Mouse (Mus musculus): ENCODE data around the gene Lyrm7. TPM values are rescaled to one million over a fixed set of nuclear protein-coding genes. Genes with fewer than 3 reads are reported as not detected.
"Not testable (repeated sequence)": the region's sequence is repeated elsewhere in the genome, so short reads cannot be mapped to it uniquely, and the experiment has no call there.

Gene Lyrm7
- polyA plus RNA-seq, 1 experiment: 25.3 TPM

GRCm38 (mm10) chr11:54861471-54862420 is 1.0 kb upstream of the Lyrm7 start:
- H3K4me1 ChIP-seq (ENCODE audit: control insufficient read depth, insufficient read depth, low read length): peaks cover 4% of the 10 kb centered on the region; the same call in 1 of the 2 replicates
- no peak overlapping the region for H3K27ac ChIP-seq (ENCODE audit: control insufficient read depth, insufficient read depth, low read depth, low read length)
- H3K36me3 ChIP-seq (ENCODE audit: control insufficient read depth, insufficient read depth, low read length): no peaks in the 10 kb centered on the region
- TF ChIP-seq CTCF (IDR thresholded peaks at IDR 0.05; ENCODE audit: control insufficient read depth, insufficient read depth, insufficient replicate concordance, low read depth, low read length): no peak
- no peak for TF ChIP-seq POLR2A (IDR thresholded peaks at IDR 0.05; ENCODE audit: control insufficient read depth, low read depth, low read length)
- peak overlapping the region; percentile 44 for H3K4me3 ChIP-seq (ENCODE audit: control insufficient read depth, low read depth, low read length)
- H3K27me3 ChIP-seq (ENCODE audit: control insufficient read depth, insufficient read depth, low read length): no peaks in the 10 kb centered on the region

GRCm38 (mm10) chr11:54859322-54860165 is 1.2 kb downstream of the Lyrm7 start:
- peaks cover 2% of the 10 kb centered on the region; the same call in 1 of the 2 replicates for H3K4me1 ChIP-seq (ENCODE audit: control insufficient read depth, insufficient read depth, low read length)
- TF ChIP-seq CTCF (IDR thresholded peaks at IDR 0.05; ENCODE audit: control insufficient read depth, insufficient read depth, insufficient replicate concordance, low read depth, low read length): no peak
- no peak for TF ChIP-seq POLR2A (IDR thresholded peaks at IDR 0.05; ENCODE audit: control insufficient read depth, low read depth, low read length)
- no peaks in the 10 kb centered on the region for H3K36me3 ChIP-seq (ENCODE audit: control insufficient read depth, insufficient read depth, low read length)
- peak overlapping the region; percentile 96 for H3K4me3 ChIP-seq (ENCODE audit: control insufficient read depth, low read depth, low read length)
- no peak overlapping the region; the same call in 1 of the 2 replicates for H3K27ac ChIP-seq (ENCODE audit: control insufficient read depth, insufficient read depth, low read depth, low read length)
- H3K27me3 ChIP-seq (ENCODE audit: control insufficient read depth, insufficient read depth, low read length): no peaks in the 10 kb centered on the region

- H3K27me3 ChIP-seq (ENCODE audit: control insufficient read depth, insufficient read depth, low read length); H3K27ac ChIP-seq (ENCODE audit: control insufficient read depth, insufficient read depth, low read depth, low read length); H3K4me1 ChIP-seq (ENCODE audit: control insufficient read depth, insufficient read depth, low read length); H3K36me3 ChIP-seq (ENCODE audit: control insufficient read depth, insufficient read depth, low read length): not testable (repeated sequence)
- H3K4me3 ChIP-seq (ENCODE audit: control insufficient read depth, low read depth, low read length): peak overlapping the region; percentile 75
Observed at GRCm38 (mm10) chr11:54858880-54859279, 1.8 kb downstream of the Lyrm7 start.

GRCm38 (mm10) chr11:54851656-54852055 is 9.1 kb downstream of the Lyrm7 start:
- H3K4me1 ChIP-seq (ENCODE audit: control insufficient read depth, insufficient read depth, low read length): no peaks in the 10 kb centered on the region
- no peak for TF ChIP-seq POLR2A (IDR thresholded peaks at IDR 0.05; ENCODE audit: control insufficient read depth, low read depth, low read length)
- TF ChIP-seq CTCF (IDR thresholded peaks at IDR 0.05; ENCODE audit: control insufficient read depth, insufficient read depth, insufficient replicate concordance, low read depth, low read length): no peak
- no peak overlapping the region for H3K27ac ChIP-seq (ENCODE audit: control insufficient read depth, insufficient read depth, low read depth, low read length)
- no peak overlapping the region for H3K4me3 ChIP-seq (ENCODE audit: control insufficient read depth, low read depth, low read length)
- H3K27me3 ChIP-seq (ENCODE audit: control insufficient read depth, insufficient read depth, low read length): no peaks in the 10 kb centered on the region
- H3K36me3 ChIP-seq (ENCODE audit: control insufficient read depth, insufficient read depth, low read length): no peaks in the 10 kb centered on the region; the same call in 1 of the 2 replicates

GRCm38 (mm10) chr11:54849961-54850758 is 10.6 kb downstream of the Lyrm7 start:
- TF ChIP-seq CTCF (IDR thresholded peaks at IDR 0.05; ENCODE audit: control insufficient read depth, insufficient read depth, insufficient replicate concordance, low read depth, low read length): no peak
- no peak for TF ChIP-seq POLR2A (IDR thresholded peaks at IDR 0.05; ENCODE audit: control insufficient read depth, low read depth, low read length)
- peaks cover 2% of the 10 kb centered on the region; the same call in 1 of the 2 replicates for H3K4me1 ChIP-seq (ENCODE audit: control insufficient read depth, insufficient read depth, low read length)
- no peaks in the 10 kb centered on the region for H3K27me3 ChIP-seq (ENCODE audit: control insufficient read depth, insufficient read depth, low read length)
- H3K4me3 ChIP-seq (ENCODE audit: control insufficient read depth, low read depth, low read length): no peak overlapping the region
- H3K27ac ChIP-seq (ENCODE audit: control insufficient read depth, insufficient read depth, low read depth, low read length): no peak overlapping the region
- no peaks in the 10 kb centered on the region; the same call in 1 of the 2 replicates for H3K36me3 ChIP-seq (ENCODE audit: control insufficient read depth, insufficient read depth, low read length)

GRCm38 (mm10) chr11:54845470-54846442 is 15.0 kb downstream of the Lyrm7 start:
- Histone ChIP-seq H3K4me3 (ENCODE audit: control insufficient read depth, low read depth, low read length) (no peak overlapping the region; the same call in 1 of the 2 replicates), H3K4me1 (ENCODE audit: control insufficient read depth, insufficient read depth, low read length) (peaks cover 2% of the 10 kb centered on the region; the same call in 1 of the 2 replicates), H3K36me3 (ENCODE audit: control insufficient read depth, insufficient read depth, low read length) (no peaks in the 10 kb centered on the region; the same call in 1 of the 2 replicates), H3K27ac (ENCODE audit: control insufficient read depth, insufficient read depth, low read depth, low read length) (no peak overlapping the region), H3K27me3 (ENCODE audit: control insufficient read depth, insufficient read depth, low read length) (no peaks in the 10 kb centered on the region)
- no peak for TF ChIP-seq CTCF (IDR thresholded peaks at IDR 0.05; ENCODE audit: control insufficient read depth, insufficient read depth, insufficient replicate concordance, low read depth, low read length)
- TF ChIP-seq POLR2A (IDR thresholded peaks at IDR 0.05; ENCODE audit: control insufficient read depth, low read depth, low read length): no peak

Data from testis, adult 2 months (tissue).